ENCODE assay signal across 9 mouse cellular contexts in genomic region chr15:86405527-86405926, GRCm38 (mm10).
DNase-seq lines count a peak whose midpoint lies in the region; ATAC-seq and TF ChIP-seq lines count a peak whose summit lies in the region.
"Had no signal": no experiment of that assay in that cellular context is flagged by ENCODE, and none has a peak within 500 bp of the region (broad histone marks: within the 10 kb centered on the region; RNA-seq: fewer than 3 reads in every experiment).

No protein-coding gene starts in this region.

- peak; percentile 87 for TF ChIP-seq CTCF in small intestine, adult 2 months (IDR thresholded peaks at IDR 0.05; ENCODE audit: extremely low read depth, insufficient read length, insufficient replicate concordance, low read depth, low read length)

- no peak overlapping the region for H3K4me3 ChIP-seq in forebrain, embryonic 10.5 days
- no peak overlapping the region for H3K4me3 ChIP-seq in forebrain, embryonic 16.5 days (replicated peaks; ENCODE audit: low read length)
- H3K4me3 ChIP-seq in small intestine, adult 2 months (ENCODE audit: low read depth, low read length), result no peak overlapping the region
- H3K4me3 ChIP-seq: hindbrain, embryonic 15.5 days had no signal

- peaks cover 44% of the 10 kb centered on the region for H3K27me3 ChIP-seq in forebrain, embryonic 10.5 days (ENCODE audit: poor library complexity, severe bottlenecking)
- H3K27me3 ChIP-seq in forebrain, embryonic 16.5 days (replicated peaks; ENCODE audit: control insufficient read depth, insufficient read depth, low read length), result no peaks in the 10 kb centered on the region
- H3K27me3 ChIP-seq in small intestine, adult 2 months (ENCODE audit: control insufficient read depth, insufficient read depth, low read length), result no peaks in the 10 kb centered on the region
- H3K27me3 ChIP-seq: hindbrain, embryonic 15.5 days had no signal

- no peak for ATAC-seq in forebrain, embryonic 16.5 days

- H3K27ac ChIP-seq in forebrain, embryonic 10.5 days, result no peak overlapping the region
- no peak overlapping the region for H3K27ac ChIP-seq in forebrain, embryonic 16.5 days (ENCODE audit: low read length)
- no peak overlapping the region for H3K27ac ChIP-seq in small intestine, adult 2 months (ENCODE audit: insufficient read depth, low read depth, low read length)
- H3K27ac ChIP-seq: hindbrain, embryonic 15.5 days had no signal

- H3K36me3 ChIP-seq in forebrain, embryonic 10.5 days (replicated peaks), result no peaks in the 10 kb centered on the region
- no peaks in the 10 kb centered on the region for H3K36me3 ChIP-seq in forebrain, embryonic 16.5 days (ENCODE audit: control insufficient read depth, insufficient read depth)
- H3K36me3 ChIP-seq in small intestine, adult 2 months (ENCODE audit: control insufficient read depth, insufficient read depth, low read length), result no peaks in the 10 kb centered on the region
- H3K36me3 ChIP-seq: hindbrain, embryonic 15.5 days had no signal

- H3K4me1 ChIP-seq in forebrain, embryonic 10.5 days, result peaks cover 5% of the 10 kb centered on the region
- no peaks in the 10 kb centered on the region for H3K4me1 ChIP-seq in forebrain, embryonic 16.5 days (replicated peaks; ENCODE audit: control insufficient read depth, insufficient read depth, low read length)
- no peaks in the 10 kb centered on the region for H3K4me1 ChIP-seq in small intestine, adult 2 months (ENCODE audit: control insufficient read depth, insufficient read depth, insufficient read length, low read length)
- H3K4me1 ChIP-seq: hindbrain, embryonic 15.5 days had no signal

- peak; percentile 55 for DNase-seq in forebrain, embryonic 10.5 days (ENCODE audit: extremely low spot score, low spot score)
- DNase-seq in 416B (ENCODE audit: low read depth), result peak; percentile 56
- DNase-seq in adrenal gland, adult 8-10 months, result peak; percentile 30
- peak; percentile 65 for DNase-seq in embryo, embryonic 11 days
- peak; percentile 61 for DNase-seq in kidney, adult 9 months
- DNase-seq in lung, postnatal 25 days (ENCODE audit: low spot score), result peak; percentile 47

- WGBS in forebrain, embryonic 10.5 days, result 22% methylated on average over 4 of the region's 4 CpGs
- 10% methylated on average over 4 of the region's 4 CpGs for WGBS in forebrain, embryonic 16.5 days
- 12% methylated on average over 4 of the region's 4 CpGs for WGBS in small intestine, adult 2 months

- no peak overlapping the region for H3K9ac ChIP-seq in forebrain, embryonic 16.5 days (replicated peaks; ENCODE audit: low read depth, low read length)
- H3K9ac ChIP-seq: hindbrain, embryonic 15.5 days had no signal

- no peak overlapping the region for H3K4me2 ChIP-seq in forebrain, embryonic 16.5 days (ENCODE audit: low read length)
- H3K4me2 ChIP-seq: hindbrain, embryonic 15.5 days had no signal

- TF ChIP-seq POLR2A in small intestine, adult 2 months (IDR thresholded peaks at IDR 0.05; ENCODE audit: low read depth, low read length), result no peak

- no peaks in the 10 kb centered on the region for H3K9me3 ChIP-seq in forebrain, embryonic 10.5 days
- no peaks in the 10 kb centered on the region for H3K9me3 ChIP-seq in forebrain, embryonic 16.5 days (ENCODE audit: control insufficient read depth, low read length)
- H3K9me3 ChIP-seq: hindbrain, embryonic 15.5 days had no signal
